Mouse (Mus musculus) c-Kit-positive CD71-positive TER-119-negative erythroid progenitor cells, embryonic 14.5 days (primary cell): ENCODE measurements around the gene AI854703.
"Not testable (repeated sequence)": the region's sequence is repeated elsewhere in the genome, so short reads cannot be mapped to it uniquely, and the experiment has no call there.

Source experiments
- DNase-seq: peaks from one replicate; pipeline ENCODE4 v3.0.0-alpha.2; 2013; ENCODE audit warnings: low read depth

AI854703 gene

GRCm38 (mm10) chr6:48614756-48615155 lies 11.8 kb upstream of the AI854703 start:
- DNase-seq = no peak

GRCm38 (mm10) chr6:48620031-48620430 lies 6.5 kb upstream of the AI854703 start:
- DNase-seq = no peak

- not testable (repeated sequence) for DNase-seq
Measured at GRCm38 (mm10) chr6:48622186-48622843, 4.2 kb upstream of the AI854703 start.

- DNase-seq = no peak
Measured at GRCm38 (mm10) chr6:48623460-48623859, 3.1 kb upstream of the AI854703 start.

- peak; percentile 13 for DNase-seq
Measured at GRCm38 (mm10) chr6:48626984-48627383, 420 bp downstream of the AI854703 start.

GRCm38 (mm10) chr6:48627511-48627924 lies 954 bp downstream of the AI854703 start:
- no peak for DNase-seq

GRCm38 (mm10) chr6:48628377-48628776 lies 1.8 kb downstream of the AI854703 start:
- no peak for DNase-seq

- DNase-seq = no peak
Measured at GRCm38 (mm10) chr6:48628808-48629660, 2.5 kb downstream of the AI854703 start.

GRCm38 (mm10) chr6:48629661-48630034 lies 3.1 kb downstream of the AI854703 start:
- no peak for DNase-seq

GRCm38 (mm10) chr6:48630831-48631230 lies 4.3 kb downstream of the AI854703 start:
- no peak for DNase-seq

- peak; percentile 11 for DNase-seq
Measured at GRCm38 (mm10) chr6:48635105-48635504, 8.5 kb downstream of the AI854703 start.

- no peak for DNase-seq
Measured at GRCm38 (mm10) chr6:48636515-48636914, 10.0 kb downstream of the AI854703 start.

- DNase-seq = no peak
Measured at GRCm38 (mm10) chr6:48637811-48638500, 11.4 kb downstream of the AI854703 start.

- no peak for DNase-seq
Measured at GRCm38 (mm10) chr6:48638553-48638952, 12.0 kb downstream of the AI854703 start.

GRCm38 (mm10) chr6:48641391-48641790 lies 14.8 kb downstream of the AI854703 start:
- DNase-seq = no peak

- DNase-seq = peak; percentile 39
Measured at GRCm38 (mm10) chr6:48642764-48643292, 16.3 kb downstream of the AI854703 start.

- peak; percentile 40 for DNase-seq
Measured at GRCm38 (mm10) chr6:48645660-48646308, 19.2 kb downstream of the AI854703 start.

- no peak for DNase-seq
Measured at GRCm38 (mm10) chr6:48646309-48646690, 19.7 kb downstream of the AI854703 start.

- DNase-seq = no peak
Measured at GRCm38 (mm10) chr6:48646995-48647394, 20.4 kb downstream of the AI854703 start, which contains the start of gene Gimap8. Gene Gimap8 (plus strand): TSS chr6:48647234.

GRCm38 (mm10) chr6:48647611-48648010 lies 21.0 kb downstream of the AI854703 start:
- no peak for DNase-seq

- no peak for DNase-seq
Measured at GRCm38 (mm10) chr6:48648779-48649178, 22.2 kb downstream of the AI854703 start.

- no peak for DNase-seq
Measured at GRCm38 (mm10) chr6:48650041-48650440, 23.5 kb downstream of the AI854703 start.
